Comparison of ENCODE assay signal across 11 mouse cellular contexts in genomic region chrX:102115676-102116075, GRCm38 (mm10). TPM values are rescaled to one million over a fixed set of nuclear protein-coding genes. Genes with fewer than 3 reads are reported as not detected.
DNase-seq lines count a peak whose midpoint lies in the region; TF ChIP-seq lines count a peak whose summit lies in the region.
"Had no signal": no experiment of that assay in that cellular context is flagged by ENCODE, and none has a peak within 500 bp of the region (broad histone marks: within the 10 kb centered on the region; RNA-seq: fewer than 3 reads in every experiment).

No protein-coding gene starts in this region.

- DNase-seq in right cerebral cortex, adult 2 months (ENCODE audit: low spot score in 2 of 2), result peak; percentile 21 to 23
- DNase-seq in right cerebral cortex, postnatal 4 days, result no peak
- no peak for DNase-seq in hindbrain, embryonic 10.5 days (ENCODE audit: low spot score)
- peak; percentile 15 to 18 for DNase-seq in left cerebral cortex, adult 8-10 months (ENCODE audit: low spot score in 2 of 2)
- peak; percentile 17 for DNase-seq in telencephalon, adult 2 months (ENCODE audit: low read depth, low spot score)
- no peak for DNase-seq in spleen, postnatal 4 days (ENCODE audit: low spot score in 2 of 2)
- no peak for DNase-seq in lung, adult 2 months
- DNase-seq in kidney, postnatal 10 days, result no peak
- DNase-seq: cerebellum, adult 9-10 months; spleen, adult 18-20 months; thymus, postnatal 36 days had no signal

- H3K4me3 ChIP-seq in hindbrain, embryonic 10.5 days, result no peak overlapping the region
- H3K4me3 ChIP-seq in lung, adult 2 months (replicated peaks; ENCODE audit: extremely low read depth, low read depth, low read length), result no peak overlapping the region

- H3K4me1 ChIP-seq in hindbrain, embryonic 10.5 days (replicated peaks), result peaks cover 8% of the 10 kb centered on the region
- peaks cover 2% of the 10 kb centered on the region; the same call in 1 of the 2 replicates for H3K4me1 ChIP-seq in lung, adult 2 months (ENCODE audit: control insufficient read depth, insufficient read depth, low read length)

- peak overlapping the region; percentile 40; the same call in 1 of the 2 replicates for H3K27ac ChIP-seq in hindbrain, embryonic 10.5 days

- no peak for TF ChIP-seq POLR2A in lung, adult 2 months (IDR thresholded peaks at IDR 0.05; ENCODE audit: borderline replicate concordance, extremely low read depth, low read depth, low read length)

- WGBS in hindbrain, embryonic 10.5 days, result 39% methylated on average over 4 of the region's 4 CpGs
- 44% methylated on average over 4 of the region's 4 CpGs for WGBS in lung, adult 2 months

- peaks cover 36% of the 10 kb centered on the region for H3K27me3 ChIP-seq in hindbrain, embryonic 10.5 days (ENCODE audit: insufficient read depth, poor library complexity, severe bottlenecking)

- no peaks in the 10 kb centered on the region for H3K36me3 ChIP-seq in hindbrain, embryonic 10.5 days

- TF ChIP-seq CTCF in lung, adult 2 months (IDR thresholded peaks at IDR 0.05; ENCODE audit: insufficient read depth, low read length), result no peak

- no peaks in the 10 kb centered on the region for H3K9me3 ChIP-seq in hindbrain, embryonic 10.5 days

RNA-seq across cellular contexts. Expression of gene Pin4, which starts 3.6 kb away (rescaled TPM):
- polyA plus RNA-seq in hindbrain, embryonic 10.5 days (2016; fragmentation: Nextera tagmentation; extraction: Ambion mirVana), result 85.5 and 89.4 TPM in 2 replicates
- total RNA-seq in left cerebral cortex, adult 8-10 months (2022), result 10 to 100 TPM; 10.8 to 34.9 (median 21.6) TPM
- 0.96 and 1.1 TPM in 2 replicates for polyA plus RNA-seq in lung, adult 2 months (2012; rRNA removed)

RNA-seq across cellular contexts. Expression of gene Ercc6l, which starts 41.2 kb away (rescaled TPM):
- polyA plus RNA-seq in hindbrain, embryonic 10.5 days (2016; fragmentation: Nextera tagmentation; extraction: Ambion mirVana), result 13.7 and 21.8 TPM in 2 replicates
- total RNA-seq in left cerebral cortex, adult 8-10 months (2022), result under 1 TPM; 0.11 to 0.32 (median 0.21) TPM
- polyA plus RNA-seq in lung, adult 2 months (2012; rRNA removed), result 0.17 and 0.20 TPM in 2 replicates

RNA-seq across cellular contexts. Expression of gene Rtl5, which starts 44.6 kb away (rescaled TPM):
- polyA plus RNA-seq in hindbrain, embryonic 10.5 days (2016; fragmentation: Nextera tagmentation; extraction: Ambion mirVana), result 2.8 and 3.6 TPM in 2 replicates
- total RNA-seq in left cerebral cortex, adult 8-10 months (2022), result 10 to 100 TPM; 19.2 to 26.1 (median 23.6) TPM
- polyA plus RNA-seq in lung, adult 2 months (2012; rRNA removed), result 5.3 and 6.8 TPM in 2 replicates

Comparison
In these comparisons a context has a peak if more than half of its experiments do, and no peak if none do; other contexts are left out.
1. DNase-seq: peak in right cerebral cortex, adult 2 months (2 of 2), left cerebral cortex, adult 8-10 months (2 of 2) and telencephalon, adult 2 months (single experiment); none in right cerebral cortex, postnatal 4 days (single experiment), hindbrain, embryonic 10.5 days (single experiment), spleen, postnatal 4 days (0 of 2), lung, adult 2 months (single experiment) and kidney, postnatal 10 days (single experiment).
2. RNA of gene Pin4, which starts 3.6 kb away (polyA plus RNA-seq): 85.5 to 89.4 TPM in hindbrain, embryonic 10.5 days; 0.96 to 1.1 TPM in lung, adult 2 months; every median in the first group is over 10 times any median in the second.
3. RNA of gene Ercc6l, which starts 41.2 kb away (polyA plus RNA-seq): 13.7 to 21.8 TPM in hindbrain, embryonic 10.5 days; 0.17 to 0.20 TPM in lung, adult 2 months; every median in the first group is over 10 times any median in the second.